Mouse (Mus musculus): ENCODE data around the gene Pimreg.

Gene Pimreg

DNA sequence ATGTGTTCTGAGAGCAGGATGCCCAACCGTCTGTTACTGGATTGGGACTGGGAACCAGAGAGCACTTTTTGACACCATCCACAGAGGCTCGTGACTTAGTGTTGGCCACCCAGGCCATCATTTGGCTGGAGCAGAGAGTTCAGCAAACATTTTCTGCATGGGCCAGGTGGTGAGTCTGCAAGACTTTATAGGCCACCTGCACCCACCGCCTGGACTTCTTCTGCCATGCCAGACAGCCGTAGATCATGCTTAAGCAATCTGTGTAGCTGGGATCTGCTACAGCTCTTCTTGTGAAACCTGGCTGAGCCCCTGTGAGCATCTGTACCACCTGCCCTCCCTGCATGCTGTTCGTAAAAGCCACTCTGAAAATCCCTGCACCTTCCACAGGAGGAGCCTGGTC, 25.5 kb downstream of the Pimreg start:
- DNase-seq (ENCODE audit: low spot score), result no peak

DNA sequence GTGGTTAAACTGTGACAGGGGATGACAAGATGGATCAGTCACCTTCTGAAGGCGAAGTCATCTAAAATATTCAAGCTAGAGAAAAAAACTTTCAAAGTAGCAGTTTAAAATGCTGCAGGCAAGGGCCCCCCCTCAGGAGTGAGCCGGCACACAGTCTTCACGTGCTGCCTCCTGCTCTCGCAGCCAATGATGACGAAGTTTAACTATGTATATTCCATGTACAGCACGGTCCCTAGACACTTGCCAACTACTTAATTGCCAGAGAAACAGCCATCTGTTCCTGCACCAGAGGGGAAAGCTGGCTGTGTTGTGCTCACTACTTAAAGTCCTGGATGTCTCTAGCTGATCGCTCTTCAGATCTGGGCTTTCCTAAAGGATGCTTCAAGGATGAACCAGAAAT, 26.2 kb downstream of the Pimreg start:
- no peak for DNase-seq (ENCODE audit: low spot score)

DNA sequence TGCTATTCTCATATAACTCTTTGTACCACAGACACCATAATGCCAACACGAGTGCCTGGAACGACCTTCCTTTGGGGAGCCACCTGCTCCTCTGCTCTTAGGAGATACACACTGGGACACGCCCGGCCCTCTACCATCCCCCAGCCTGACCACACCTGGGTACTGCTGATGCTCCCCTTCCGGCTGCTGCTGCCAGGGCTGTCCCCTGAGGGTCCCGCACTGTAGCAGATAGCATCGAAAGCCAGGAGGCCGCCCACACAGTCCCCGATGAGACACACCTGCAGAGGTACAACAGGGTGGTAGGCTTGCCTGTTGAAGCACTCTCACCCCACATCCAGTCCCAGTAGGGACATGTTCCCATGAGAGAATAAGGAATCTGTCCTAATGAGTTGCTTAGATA, 28.9 kb downstream of the Pimreg start:
- DNase-seq (ENCODE audit: low spot score), result no peak

DNA sequence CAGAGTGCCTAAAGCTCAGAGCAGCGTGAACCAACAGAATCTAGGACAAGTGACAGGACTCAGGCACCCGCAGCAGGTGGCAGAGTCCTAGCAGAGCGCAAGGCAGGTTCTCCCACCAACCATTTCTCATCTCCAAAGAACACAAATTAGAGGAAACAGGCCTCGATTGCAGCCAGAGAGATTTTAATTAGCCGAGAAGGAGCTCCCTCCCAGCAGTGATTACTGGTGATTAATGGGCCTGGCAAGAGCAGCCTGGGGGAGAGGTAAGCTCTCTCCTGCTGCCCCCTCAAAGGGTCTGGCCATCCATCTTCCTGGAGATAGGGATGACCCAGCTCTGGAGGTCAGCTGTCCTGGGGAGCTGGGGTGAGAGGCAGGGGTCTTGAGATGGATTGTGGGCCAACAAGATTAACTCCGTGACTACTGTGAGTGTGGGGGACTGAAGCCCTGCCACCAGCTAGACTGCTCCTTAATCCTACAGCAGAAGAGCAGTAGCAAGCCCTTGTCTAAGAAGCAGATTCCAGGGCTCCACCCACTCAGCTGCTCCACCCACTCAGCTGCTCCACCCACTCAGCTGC, 30.6 kb downstream of the Pimreg start:
- DNase-seq (ENCODE audit: low spot score), result no peak

DNA sequence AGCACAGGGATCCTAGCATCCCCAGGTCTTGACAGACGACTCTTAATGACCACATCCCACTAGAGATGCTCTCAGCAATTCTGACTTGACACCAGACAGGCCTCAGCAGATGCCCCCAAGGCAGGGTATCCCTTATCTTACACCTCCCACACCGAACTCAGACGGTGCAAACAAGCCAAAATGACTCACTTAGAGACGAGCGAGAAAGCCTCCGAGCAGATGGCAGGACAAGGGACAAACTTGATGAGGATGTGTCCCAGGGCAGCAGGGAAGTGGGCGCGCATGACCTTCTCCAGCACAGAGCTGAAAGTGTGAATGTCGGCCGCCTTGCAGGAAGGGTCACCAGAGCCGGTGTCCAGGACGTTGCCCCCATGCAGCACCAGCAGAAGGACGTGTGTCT, 32.4 kb downstream of the Pimreg start:
- DNase-seq (ENCODE audit: low spot score), result no peak

DNA sequence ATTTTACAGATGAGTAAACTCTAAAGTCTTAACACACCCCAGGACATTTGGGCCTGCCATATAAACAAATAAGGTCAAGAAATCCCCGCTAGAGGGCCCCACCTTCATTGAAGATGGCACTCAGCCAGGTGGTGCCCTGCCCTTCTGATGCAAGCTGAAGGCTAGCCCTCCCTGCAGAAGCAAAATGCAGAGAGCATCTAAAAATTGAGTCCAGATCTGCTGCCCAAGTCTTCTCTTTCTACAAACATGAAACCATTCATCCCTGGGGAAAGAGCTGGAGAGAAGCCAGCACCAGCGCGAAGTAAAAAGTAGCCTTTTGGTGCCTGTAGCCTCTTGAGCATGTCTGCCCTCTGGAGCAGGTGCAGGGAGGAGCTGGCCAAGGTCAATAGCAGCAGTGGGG, 36.2 kb downstream of the Pimreg start:
- peak; percentile 17 for DNase-seq (ENCODE audit: low spot score)

DNA sequence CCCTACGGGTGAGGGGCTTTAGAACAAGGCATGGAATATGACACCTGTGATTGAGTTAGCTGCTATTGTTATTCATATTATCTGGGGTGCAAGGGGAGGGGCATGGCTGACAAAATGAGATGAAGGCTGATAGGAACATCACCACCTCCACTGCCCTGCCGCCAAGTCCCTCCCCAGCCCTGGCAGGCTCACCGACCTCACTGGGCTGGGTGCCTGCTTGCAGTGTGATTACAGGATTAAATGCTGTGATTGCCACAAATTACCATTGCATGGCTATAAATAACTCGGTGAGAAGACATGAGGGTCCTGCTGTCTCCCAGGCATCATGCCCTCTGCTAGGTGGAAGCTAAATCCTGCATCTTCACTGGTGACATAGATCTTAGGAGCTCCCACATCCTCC, 36.8 kb downstream of the Pimreg start:
- no peak for DNase-seq (ENCODE audit: low spot score)

DNA sequence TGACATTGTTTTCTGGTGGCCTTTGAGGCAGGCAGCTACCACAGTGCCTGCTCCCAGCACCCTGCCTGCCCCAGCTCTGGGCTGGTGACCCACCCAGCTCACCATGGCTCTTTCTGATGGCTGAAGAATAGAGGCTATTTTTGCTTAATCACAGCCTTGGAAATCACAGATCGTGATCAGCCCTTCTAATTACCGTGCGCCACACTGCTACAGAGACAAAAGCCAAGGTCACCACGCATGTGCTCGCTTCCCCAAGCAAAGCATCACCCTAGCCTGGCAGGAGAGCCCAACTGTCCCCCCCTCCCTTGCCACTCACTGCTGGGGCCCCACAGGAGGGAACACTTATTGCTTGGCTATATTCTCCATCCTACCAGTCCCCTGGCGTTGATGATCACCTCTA, 38.6 kb downstream of the Pimreg start:
- no peak for DNase-seq (ENCODE audit: low spot score)

DNA sequence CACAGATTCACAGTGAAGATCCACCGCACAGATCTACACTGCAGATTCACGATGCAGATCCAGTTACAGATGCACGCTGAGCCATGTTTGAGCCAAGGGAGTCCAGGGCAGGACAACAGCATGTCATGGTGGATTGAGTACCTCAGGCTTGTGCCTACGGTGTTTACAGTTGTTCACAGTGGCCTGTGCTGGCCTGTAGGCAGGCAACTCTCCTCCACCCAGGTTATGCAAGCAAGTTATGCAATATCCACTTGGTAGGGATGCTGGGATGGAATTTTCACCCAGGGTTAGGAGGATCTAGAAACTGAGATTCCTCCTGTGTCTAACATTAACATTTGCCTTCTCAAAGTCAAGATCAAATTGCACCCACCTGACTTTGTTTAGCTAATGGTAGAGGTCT, 40.8 kb downstream of the Pimreg start:
- DNase-seq (ENCODE audit: low spot score), result peak; percentile 52

DNA sequence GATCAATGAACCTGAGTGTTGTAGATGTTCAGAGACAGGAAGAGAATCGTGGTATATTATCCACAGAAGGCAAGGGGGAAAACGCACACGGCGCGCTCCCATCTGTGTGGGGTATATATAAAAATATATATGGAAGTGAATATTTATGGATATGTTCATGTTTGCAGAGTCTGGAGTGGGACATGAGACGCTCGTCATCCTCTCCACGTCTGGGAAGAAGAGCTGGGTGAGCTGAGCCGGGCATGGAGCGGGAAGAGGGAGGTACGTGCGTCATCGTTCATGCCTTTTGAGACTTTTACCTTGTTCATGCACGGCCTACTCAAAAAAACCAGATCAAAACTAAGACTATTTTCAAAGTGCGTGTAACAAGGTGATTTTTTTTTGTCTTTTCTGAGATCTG, 42.5 kb downstream of the Pimreg start:
- DNase-seq (ENCODE audit: low spot score), result no peak

DNA sequence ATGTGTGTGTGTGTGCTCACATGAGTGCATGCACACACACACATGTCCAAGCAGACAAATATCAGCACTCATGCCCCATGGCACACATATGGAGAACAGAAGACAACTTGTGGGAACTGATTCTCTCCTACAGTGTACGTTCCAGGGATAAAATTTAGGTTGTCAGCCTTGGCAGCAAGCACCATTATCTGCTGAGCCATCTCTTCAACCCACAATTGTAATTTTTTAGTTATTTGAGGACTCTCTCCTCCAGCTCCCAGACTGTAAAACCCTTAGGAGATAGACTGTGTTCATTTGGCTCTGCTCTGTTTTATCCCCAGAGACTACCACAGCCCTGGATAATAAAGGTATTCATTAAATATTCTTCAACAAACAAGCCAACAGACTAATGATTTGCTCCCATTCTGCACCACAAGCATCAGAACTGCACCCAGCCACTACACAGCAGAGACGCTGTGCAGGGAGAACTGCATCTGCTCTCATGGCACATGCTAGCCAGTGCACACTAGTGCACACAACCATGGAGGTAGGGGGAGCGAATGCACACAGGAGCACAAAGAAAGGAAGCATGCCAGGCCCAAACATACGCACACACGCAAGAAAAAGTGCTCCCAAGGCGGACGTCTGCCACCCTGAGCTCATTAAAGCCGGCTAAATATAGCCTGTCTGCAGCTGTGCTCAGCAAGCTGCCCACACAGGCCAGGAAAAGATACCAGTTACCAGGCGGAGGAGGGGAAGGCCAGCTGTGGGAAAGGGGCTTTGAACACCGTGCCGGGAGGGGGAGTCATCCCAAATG, 44.6 kb downstream of the Pimreg start:
- DNase-seq (ENCODE audit: low spot score), result no peak

DNA sequence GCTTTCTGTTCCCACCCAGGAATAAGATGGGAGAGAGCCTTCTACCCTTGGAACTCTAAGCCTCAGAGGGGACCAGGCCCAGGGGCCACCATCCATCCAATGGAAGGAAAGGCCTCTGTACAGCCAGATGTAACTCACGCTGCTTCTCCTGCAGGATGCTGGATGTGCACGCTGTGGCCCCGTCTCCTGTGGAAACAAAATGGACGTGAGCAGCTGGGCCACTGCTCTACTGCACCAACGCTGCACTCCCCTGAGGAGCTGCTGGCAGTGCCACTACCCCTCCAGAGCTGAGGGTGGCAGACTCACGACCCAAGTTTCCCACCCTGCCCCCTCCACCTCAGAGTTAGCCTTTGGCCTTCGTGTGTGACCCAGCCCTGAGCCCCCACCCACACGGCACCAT, 50.6 kb downstream of the Pimreg start:
- no peak for DNase-seq (ENCODE audit: low spot score)

DNA sequence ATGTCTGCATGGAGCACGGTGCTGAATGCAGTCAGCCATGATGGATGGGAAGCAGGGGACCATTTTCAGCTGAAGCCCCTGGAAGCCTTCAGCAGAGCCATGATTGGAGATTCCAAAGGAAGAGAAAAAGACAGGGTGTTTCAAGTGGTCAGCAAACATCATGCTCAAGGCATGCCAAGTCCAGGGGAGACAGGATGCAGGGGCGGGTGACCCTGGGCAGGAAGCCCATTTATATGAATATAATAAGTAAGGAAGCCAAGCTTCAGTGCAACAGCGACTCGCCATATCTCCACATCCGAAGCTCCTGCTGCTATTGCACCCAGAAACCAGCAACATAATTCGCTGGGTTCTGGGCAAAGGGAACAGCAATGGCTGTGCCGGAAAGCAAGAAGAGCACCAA, 52.6 kb downstream of the Pimreg start:
- peak; percentile 54 for DNase-seq (ENCODE audit: low spot score)

DNA sequence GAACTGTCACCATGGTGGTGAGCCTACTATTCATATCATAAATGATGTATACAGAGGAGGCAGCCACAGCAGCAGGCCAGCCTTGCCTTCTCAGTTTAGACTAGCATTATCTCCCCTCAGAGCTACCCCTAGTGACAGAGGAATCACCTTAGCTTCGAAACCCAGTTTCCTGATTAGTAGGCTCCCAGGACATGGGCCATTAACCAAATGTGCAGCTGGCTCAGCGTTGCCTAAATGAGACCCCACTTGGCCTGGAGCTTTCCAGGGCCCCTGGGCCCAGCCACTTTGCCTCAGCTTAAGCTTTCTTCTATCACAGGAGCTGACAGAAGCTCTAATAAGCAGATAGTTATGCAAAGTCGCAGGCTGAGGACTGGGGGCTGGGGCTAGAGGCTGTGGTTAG, 54.2 kb downstream of the Pimreg start:
- DNase-seq (ENCODE audit: low spot score), result no peak

Data from lung, postnatal 25 days (tissue).